Mouse (Mus musculus) cerebellum, adult 2 months (tissue): ENCODE measurements around the gene Wwox.

Source experiments
- CTCF ChIP-seq: fragments of 200-500 bp; IDR thresholded peaks from 2 replicates; pipeline ENCODE4 v1.5.1; 2011; ENCODE audit warnings: low read depth, mild to moderate bottlenecking, control low read depth, low read length, moderate library complexity, borderline replicate concordance; ENCODE audit not compliant: insufficient read depth
- POLR2A ChIP-seq: fragments of 200-500 bp; IDR thresholded peaks from 2 replicates; pipeline ENCODE4 v1.6.1; 2011; ENCODE audit warnings: low read length, control low read depth, borderline replicate concordance; ENCODE audit not compliant: insufficient read depth

DNA sequence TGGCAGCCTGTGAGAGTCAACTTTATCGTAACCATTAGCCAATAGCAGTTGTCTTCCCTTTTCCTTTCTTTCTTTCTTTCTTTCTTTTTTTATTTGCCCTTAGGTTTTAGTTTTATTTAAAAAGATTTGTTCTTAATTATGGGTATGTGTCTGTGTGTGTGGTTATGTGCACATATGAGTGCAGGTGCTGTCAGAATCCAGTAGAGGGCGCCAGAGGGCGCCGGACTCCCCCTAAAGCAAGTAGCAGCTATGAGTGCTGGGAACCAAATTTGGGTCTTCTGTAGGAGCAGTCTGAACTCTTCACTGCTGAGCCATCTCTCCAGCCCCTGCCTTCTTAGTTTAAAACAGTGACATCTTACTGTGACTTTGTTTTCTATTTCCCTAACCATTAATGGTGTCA, 529.4 kb downstream of the Wwox start:
- 0 out of 2 replicates have a peak, but pooled peaks have one; percentile 13 for TF ChIP-seq CTCF
- TF ChIP-seq POLR2A, result no peak
